Mouse (Mus musculus) hematopoietic stem cell, adult 5-6 weeks (primary cell): ENCODE data around the gene Stx7. TPM values are rescaled to one million over a fixed set of nuclear protein-coding genes. Genes with fewer than 3 reads are reported as not detected.
"Not testable (repeated sequence)": the region's sequence is repeated elsewhere in the genome, so short reads cannot be mapped to it uniquely, and the experiment has no call there.

Source experiments
- ATAC-seq, 2 experiments: fragments of 125-278 bp in 1 of 2; replicated peaks in 1 of 2; 2 replicates each; pipeline ENCODE4 v1.8.0; 2016 to 2017; ENCODE audit warnings: inconsistent platforms in 2 of 2, mild to moderate bottlenecking in 2 of 2, moderate number of reproducible peaks in 2 of 2, low read depth in 1 of 2, moderate TSS enrichment in 1 of 2; ENCODE audit not compliant: low FRiP score in 2 of 2, poor library complexity in 2 of 2, severe bottlenecking in 2 of 2, insufficient read depth in 1 of 2, low TSS enrichment in 1 of 2
- total RNA-seq: library from RNA; stranded (forward); fragments of 172-1452, 232-1000 nt; gene quantifications from 2 replicates; pipeline ENCODE4 v1.2.3, GENCODE M21; 2017

Stx7 gene
- total RNA-seq: 38.7 and 44.2 TPM in 2 replicates

DNA sequence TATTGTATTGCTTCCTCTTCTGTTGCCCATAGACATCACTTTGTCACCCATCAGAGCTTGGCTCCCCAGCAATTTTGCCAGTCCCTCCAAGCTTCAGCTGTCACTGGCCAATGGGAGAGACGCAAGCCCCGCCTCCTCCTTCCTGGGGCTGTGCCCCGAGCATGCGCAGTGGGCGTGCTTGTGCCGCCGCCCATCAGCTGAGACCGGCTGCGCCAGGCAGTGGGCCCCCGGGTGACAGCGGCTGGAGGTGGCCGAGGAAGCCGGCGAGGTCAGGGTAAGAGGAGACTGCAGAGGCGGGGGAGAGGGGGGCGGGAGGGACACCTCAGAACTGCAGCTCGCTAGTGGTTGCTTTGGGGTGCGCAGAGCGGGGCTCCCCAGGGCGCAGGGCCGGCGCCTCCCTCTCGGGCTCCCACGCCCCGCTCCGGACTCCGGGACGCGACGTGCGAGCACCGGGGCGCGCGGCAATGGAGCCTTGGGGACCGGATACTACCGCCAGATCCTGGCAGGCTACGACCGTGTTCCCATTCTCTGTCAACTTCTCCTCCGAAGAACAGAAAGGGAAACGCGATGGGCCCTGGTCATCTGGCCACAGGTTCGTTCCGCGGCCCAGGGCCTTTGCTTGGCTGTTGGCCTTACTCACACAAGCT lies at the start of gene Stx7:
Stx7 (plus strand) TSS at position 168 of the 647 bp plus-strand sequence.
- ATAC-seq: peak; percentile 94

DNA sequence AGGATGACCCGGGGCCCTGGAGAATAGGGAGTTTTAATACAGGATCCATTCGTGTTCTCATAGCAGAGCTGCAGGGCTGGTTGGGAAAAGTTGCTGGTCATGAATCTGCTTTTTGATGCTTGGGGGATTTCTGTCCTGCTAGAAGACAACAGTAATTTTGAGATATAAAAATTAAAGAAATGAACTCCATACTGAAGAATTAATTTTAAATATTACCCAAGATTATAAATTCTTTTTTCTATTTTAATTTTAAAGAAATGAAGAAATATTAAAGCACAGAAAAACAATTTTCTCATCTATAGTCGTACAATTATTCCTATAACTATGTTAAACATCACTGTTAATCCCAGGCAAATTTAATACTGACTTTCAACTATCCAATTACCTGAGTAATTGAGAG lies 47.3 kb upstream of the Stx7 start, which contains the start of gene Taar8c:
Taar8c (minus strand) TSS at position 101 of the 400 bp plus-strand sequence.
- ATAC-seq: not testable (repeated sequence)

- ATAC-seq: not testable (repeated sequence)
Observed at GRCm38 (mm10) chr10:24103299-24103698, 45.8 kb upstream of the Stx7 start.

GRCm38 (mm10) chr10:24107747-24108146 lies 41.4 kb upstream of the Stx7 start:
- peak; percentile 39 to 49; a peak in 2 of 4 replicates for ATAC-seq

DNA sequence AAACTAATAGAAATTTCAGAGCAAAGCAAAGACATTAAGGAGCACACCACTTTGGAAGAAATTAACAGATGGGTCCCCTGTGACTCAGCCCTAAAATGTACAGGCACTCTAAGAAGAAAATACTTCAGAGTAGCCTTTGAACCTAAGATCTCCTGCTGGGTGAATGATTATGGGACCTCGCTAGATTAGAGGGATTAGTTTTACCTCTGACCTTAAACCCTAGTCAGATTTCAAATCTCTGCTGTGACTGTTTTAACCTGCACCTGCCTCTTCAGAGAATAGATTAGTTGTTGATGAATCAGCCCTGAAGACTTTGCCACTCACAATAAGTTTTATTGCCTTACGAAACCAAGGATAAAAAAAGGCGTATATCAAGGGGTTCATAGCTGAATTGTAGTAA lies 40.9 kb upstream of the Stx7 start:
- ATAC-seq: no peak

DNA sequence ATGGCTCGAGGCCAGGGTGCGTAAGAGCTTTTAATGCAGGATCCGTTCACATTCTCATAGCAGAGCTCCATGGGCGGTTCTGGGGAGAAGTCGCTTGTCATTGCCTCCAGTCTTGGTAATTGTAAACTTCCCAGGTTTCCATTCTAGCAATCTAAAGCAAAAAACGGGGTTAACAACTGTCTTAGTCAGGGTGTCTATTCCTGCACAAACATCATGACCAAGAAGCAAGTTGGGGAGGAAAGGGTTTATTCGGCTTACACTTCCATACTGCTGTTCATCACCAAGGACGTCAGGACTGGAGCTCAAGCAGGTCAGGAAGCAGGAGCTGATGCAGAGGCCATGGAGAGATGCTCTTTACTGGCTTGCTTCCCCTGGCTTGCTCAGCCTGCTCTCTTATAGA lies 39.7 kb upstream of the Stx7 start, which contains the start of gene Taar9:
Taar9 (minus strand) TSS at position 101 of the 400 bp plus-strand sequence.
- not testable (repeated sequence) for ATAC-seq

GRCm38 (mm10) chr10:24111116-24111778 lies 37.9 kb upstream of the Stx7 start:
- ATAC-seq: peak in 1 of 2 experiments; percentile 68; a peak in 2 of 4 replicates

DNA sequence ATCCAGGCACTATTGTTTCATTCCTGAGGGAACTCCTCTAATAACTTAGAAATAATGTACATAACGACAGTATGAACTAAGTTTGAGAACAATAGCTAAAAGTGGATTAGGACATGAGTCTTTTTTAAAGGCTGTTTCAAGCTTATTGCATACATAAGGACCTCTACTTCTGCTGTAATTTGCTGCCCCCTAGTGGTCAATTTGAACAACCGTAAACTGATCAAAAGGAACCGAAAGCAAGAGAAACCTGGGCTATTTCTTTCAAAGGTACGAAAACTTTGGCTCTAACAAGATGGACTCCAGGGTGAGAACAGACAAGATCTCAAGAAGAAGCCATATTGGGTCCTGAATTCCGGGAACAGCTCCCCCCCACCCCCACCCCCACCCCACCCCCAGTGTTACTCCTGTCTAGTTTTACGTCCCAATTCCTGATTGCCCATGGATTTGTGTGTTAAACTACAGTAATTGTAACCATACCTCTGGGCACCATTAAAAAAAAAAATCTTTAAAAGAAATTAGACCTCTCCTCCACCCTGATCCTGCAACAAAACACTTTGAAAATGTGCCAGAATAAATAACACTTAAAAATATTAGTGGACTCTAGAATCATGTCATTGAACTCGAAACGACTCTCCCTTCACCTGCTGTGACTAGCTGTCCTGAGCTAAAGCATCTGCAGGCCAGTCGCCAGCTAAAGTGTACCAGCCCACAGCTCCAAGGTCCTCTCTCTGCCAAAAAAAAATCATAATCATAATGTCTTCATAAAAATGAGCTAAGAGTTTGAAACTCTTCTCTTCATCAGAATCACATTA lies 17.4 kb upstream of the Stx7 start:
- ATAC-seq: peak; percentile 74 to 82

- ATAC-seq: no peak
Observed at GRCm38 (mm10) chr10:24132273-24132672, 16.8 kb upstream of the Stx7 start.

DNA sequence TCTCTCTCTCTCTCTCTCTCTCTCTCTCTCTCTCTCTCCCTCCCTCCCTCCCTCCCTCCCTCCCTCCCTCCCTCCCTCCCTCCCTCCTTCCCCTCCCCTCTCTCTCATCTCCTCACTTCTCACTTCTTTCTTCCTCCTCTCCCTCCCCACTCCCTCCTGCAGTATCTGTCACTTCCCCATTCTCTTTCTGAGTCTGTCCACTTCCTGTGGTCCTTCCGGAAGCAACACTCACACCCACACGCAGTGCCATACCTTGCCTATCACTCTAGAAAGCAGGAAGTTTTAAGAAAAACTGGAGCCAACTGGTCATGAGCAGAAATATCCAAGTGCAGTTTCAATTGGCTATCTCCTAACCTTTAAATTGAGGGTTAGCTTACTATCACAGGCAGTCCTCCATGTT lies 16.0 kb upstream of the Stx7 start:
- peak; percentile 82 to 90 for ATAC-seq

GRCm38 (mm10) chr10:24134071-24134645 lies 14.9 kb upstream of the Stx7 start:
- no peak for ATAC-seq

- no peak for ATAC-seq
Observed at GRCm38 (mm10) chr10:24138623-24139261, 10.4 kb upstream of the Stx7 start.

DNA sequence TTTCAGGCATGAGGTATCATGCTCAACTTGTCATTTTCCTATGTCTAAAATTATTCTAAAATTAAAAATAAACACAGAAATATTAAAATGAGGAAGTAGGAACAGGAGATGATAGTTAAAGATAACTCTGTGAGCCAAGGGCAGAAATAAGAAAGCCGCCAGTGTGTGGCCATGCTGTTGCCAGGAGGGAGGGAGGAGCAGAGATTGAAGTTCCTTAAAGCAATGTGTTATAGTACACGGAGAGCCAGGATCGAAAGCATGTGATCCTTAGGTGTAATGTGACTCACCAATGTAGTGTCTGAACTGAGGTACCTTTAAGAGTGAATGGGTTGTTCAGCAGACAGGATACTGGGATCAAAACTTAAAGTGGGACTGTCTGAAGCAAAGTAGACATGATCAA lies 6.4 kb upstream of the Stx7 start:
- ATAC-seq: peak; percentile 65 to 78

DNA sequence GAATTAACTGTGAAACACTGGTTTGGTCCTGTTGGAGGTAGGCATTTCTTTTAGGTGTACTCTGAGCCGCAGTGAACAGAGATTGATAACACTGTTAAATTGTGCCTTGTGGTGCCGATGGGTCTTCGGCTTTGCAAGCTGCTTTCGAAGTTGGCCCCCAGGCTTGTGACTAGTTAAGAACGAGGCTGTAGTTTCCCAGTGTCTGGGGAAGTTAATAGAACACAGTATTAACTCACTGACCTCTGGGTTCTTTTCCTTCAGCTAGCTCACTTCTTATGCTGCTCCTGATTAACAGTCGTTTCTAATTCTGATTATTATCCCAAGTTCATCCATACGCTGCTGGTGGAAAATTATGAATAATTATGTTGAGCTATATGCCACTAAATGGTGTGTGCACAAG lies 984 bp downstream of the Stx7 start:
- no peak for ATAC-seq

GRCm38 (mm10) chr10:24158470-24159254 lies 9.6 kb downstream of the Stx7 start:
- ATAC-seq: no peak

- no peak for ATAC-seq
Observed at GRCm38 (mm10) chr10:24159575-24159974, 10.5 kb downstream of the Stx7 start.
